Mouse (Mus musculus) lung, embryonic 15.5 days (tissue): ENCODE results near the gene Cdh4. TPM values are rescaled to one million over a fixed set of nuclear protein-coding genes. Genes with fewer than 3 reads are reported as not detected.

Experiments used
- ATAC-seq: fragments of 200-750 bp; cut with Nextera tagmentation; 2 replicates; pipeline ENCODE4 v1.8.0; 2017; ENCODE audit warnings: moderate number of reproducible peaks, borderline replicate concordance; ENCODE audit not compliant: low FRiP score, low TSS enrichment; ENCODE audit errors: extremely low read depth
- H3K27ac ChIP-seq: fragments of 300-500 bp; sonication (generic); 2 replicates; pipeline ENCODE4 v1.5.1; 2015; ENCODE audit warnings: moderate library complexity, mild to moderate bottlenecking, inconsistent platforms
- H3K27me3 ChIP-seq: fragments of 300-500 bp; sonication (generic); 2 replicates; pipeline ENCODE4 v1.6.1; 2015; ENCODE audit warnings: inconsistent platforms
- H3K36me3 ChIP-seq: fragments of 300-500 bp; sonication (generic); 2 replicates; pipeline ENCODE4 v1.6.1; 2015; ENCODE audit warnings: inconsistent platforms
- H3K4me1 ChIP-seq: fragments of 300-500 bp; sonication (generic); 2 replicates; pipeline ENCODE4 v1.6.1; 2015; ENCODE audit warnings: inconsistent platforms
- H3K4me2 ChIP-seq: fragments of 300-500 bp; sonication (generic); 2 replicates; pipeline ENCODE4 v1.6.1; 2015; ENCODE audit warnings: inconsistent platforms, mild to moderate bottlenecking, moderate library complexity
- H3K4me3 ChIP-seq: fragments of 300-500 bp; sonication (generic); 2 replicates; pipeline ENCODE4 v1.5.1; 2015; ENCODE audit warnings: mild to moderate bottlenecking, inconsistent platforms
- H3K9ac ChIP-seq: fragments of 300-500 bp; sonication (generic); 2 replicates; pipeline ENCODE4 v1.6.1; 2015; ENCODE audit warnings: inconsistent platforms
- H3K9me3 ChIP-seq: fragments of 300-500 bp; sonication (generic); 2 replicates; pipeline ENCODE4 v1.6.1; 2016; ENCODE audit warnings: inconsistent platforms
- WGBS: fragments of 180-500 bp; shearing (Covaris S2); methylation state at CpG from one replicate; pipeline ENCODE4 v1.1.7; 2015; 5-methylcytosine and 5-hydroxymethylcytosine counted together
- polyA plus RNA-seq: library from polyadenylated mRNA; unstranded; fragments of >200 nt; fragmentation: Nextera tagmentation; extraction: Ambion mirVana; gene quantifications from 2 replicates; pipeline ENCODE4 v1.2.1, GENCODE M21; 2015

Gene Cdh4
- polyA plus RNA-seq, 1 experiment from 2014 or later = 7.3 TPM

DNA sequence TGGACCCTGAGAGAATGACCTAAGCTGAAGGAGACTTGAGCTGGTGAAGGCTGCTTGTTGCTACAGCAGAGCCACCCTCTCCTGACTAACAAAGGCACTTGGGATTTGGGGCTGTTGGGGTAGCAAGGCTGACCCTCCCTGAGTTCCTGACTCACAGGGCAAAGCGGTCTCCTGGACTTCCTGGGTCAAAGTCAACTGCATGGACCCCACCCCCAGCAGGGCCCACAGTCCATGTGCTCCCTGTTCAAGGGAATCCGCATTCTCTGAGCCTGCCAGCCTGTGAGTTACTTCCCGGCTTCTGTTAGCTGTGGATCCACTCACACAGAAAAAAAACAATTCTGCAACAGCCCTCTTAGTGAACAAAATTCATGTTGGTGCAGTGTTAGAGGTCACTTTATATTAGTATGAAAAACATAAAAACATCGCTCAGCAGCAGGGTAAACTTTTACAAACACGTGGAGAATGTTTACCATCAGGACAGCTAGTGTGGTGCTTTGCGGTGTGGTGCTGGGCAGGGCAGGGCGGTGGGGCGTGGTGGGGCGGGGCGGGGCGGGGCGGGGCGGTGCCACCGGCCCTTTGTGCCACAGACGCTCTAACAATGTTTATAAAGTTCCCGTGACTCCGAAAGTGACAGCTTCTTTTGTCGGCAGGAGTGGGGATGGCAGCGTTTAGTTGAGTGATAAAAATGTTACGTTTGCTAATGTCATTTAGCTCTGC, 219.9 kb downstream of the Cdh4 start:
- Histone ChIP-seq H3K4me1 (peaks cover 9% of the 10 kb centered on the region; the same call in 1 of the 2 replicates), H3K4me2 (peak overlapping the region; percentile 43), H3K9ac (no peak overlapping the region), H3K4me3 (0 out of 2 replicates have a peak overlapping the region, but pooled peaks have one; percentile 4), H3K27me3 (peaks cover 14% of the 10 kb centered on the region), H3K27ac (no peak overlapping the region), H3K9me3 (no peaks in the 10 kb centered on the region), H3K36me3 (no peaks in the 10 kb centered on the region)
- ATAC-seq = no peak; the same call in 1 of the 2 replicates
- WGBS = 3% methylated on average over 20 of the region's 20 CpGs

DNA sequence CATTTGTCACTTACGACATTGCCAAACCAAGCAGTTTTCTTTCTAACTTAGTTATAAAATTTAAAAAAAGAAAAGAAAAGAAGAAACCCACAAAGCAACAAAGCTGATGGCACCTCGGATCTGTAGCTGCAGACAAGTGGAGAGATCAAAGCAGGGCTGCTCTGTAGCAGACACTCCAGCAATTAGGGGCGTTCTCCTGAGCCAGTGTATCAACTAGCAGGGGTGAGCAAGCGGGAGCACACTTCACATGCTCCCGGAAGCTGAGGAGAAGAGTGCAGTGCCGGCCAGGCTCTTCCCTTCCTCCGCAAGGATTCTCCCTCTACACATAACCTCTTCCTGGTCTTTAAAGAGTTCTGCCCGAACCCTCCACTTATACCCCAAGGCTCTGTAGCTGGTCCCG, 220.5 kb downstream of the Cdh4 start:
- H3K27me3 ChIP-seq = peaks cover 14% of the 10 kb centered on the region
- H3K9me3 ChIP-seq = no peaks in the 10 kb centered on the region
- no peaks in the 10 kb centered on the region for H3K36me3 ChIP-seq
- no peak for ATAC-seq
- peak overlapping the region; percentile 43 for H3K4me2 ChIP-seq
- 0 out of 2 replicates have a peak overlapping the region, but pooled peaks have one; percentile 4 for H3K4me3 ChIP-seq
- no peak overlapping the region for H3K9ac ChIP-seq
- WGBS = 9% methylated on average over 9 of the region's 9 CpGs
- H3K4me1 ChIP-seq = peaks cover 9% of the 10 kb centered on the region; the same call in 1 of the 2 replicates
- no peak overlapping the region for H3K27ac ChIP-seq

DNA sequence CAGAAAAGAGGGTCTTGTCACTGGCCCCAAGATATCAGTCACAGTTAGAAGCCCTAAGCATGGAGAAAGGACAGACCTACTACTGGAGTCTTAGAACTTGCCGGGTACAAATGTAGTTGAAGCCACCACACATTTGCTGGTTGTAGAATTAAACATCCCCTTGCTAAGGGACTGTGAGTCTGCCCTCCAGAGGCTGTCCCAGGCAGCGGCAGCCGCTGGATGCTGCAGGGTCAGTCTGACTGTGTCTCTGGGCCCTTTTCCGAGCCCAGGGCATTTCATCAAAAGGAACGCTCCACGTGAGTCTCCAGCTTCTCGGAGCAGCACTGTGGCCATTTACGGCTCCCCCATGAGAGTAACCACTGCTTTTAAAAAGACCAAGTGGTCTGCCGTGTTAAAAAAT, 221.4 kb downstream of the Cdh4 start:
- H3K4me2 ChIP-seq = no peak overlapping the region
- no peaks in the 10 kb centered on the region for H3K9me3 ChIP-seq
- H3K4me1 ChIP-seq = peaks cover 9% of the 10 kb centered on the region; the same call in 1 of the 2 replicates
- 55% methylated on average over 9 of the region's 9 CpGs for WGBS
- H3K9ac ChIP-seq = no peak overlapping the region
- no peak overlapping the region for H3K27ac ChIP-seq
- peaks cover 14% of the 10 kb centered on the region for H3K27me3 ChIP-seq
- H3K36me3 ChIP-seq = no peaks in the 10 kb centered on the region
- no peak overlapping the region for H3K4me3 ChIP-seq
- ATAC-seq = no peak

DNA sequence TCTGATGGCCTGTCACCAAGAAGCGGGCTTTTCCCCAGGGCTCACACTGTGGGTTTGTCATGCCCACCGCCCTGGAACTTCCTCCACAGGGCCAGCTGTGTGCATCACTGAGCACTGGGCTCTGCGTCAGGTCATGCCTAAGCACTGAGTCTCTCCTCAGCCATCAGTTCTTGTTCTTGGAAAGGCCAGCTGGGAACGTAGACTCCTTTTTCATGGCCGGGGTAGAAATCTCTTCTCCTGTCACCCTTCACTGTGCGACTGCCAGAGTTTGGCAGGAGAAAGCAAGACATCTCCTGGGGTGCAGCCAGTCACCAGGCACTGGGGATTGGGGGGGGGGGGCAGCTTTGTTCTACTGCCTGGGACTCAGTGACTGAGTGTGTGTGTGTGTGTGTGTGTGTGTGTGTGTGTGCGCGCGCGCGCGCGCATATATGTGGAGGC, 222.0 kb downstream of the Cdh4 start:
- Histone ChIP-seq H3K9ac (no peak overlapping the region), H3K4me3 (no peak overlapping the region), H3K9me3 (no peaks in the 10 kb centered on the region), H3K36me3 (no peaks in the 10 kb centered on the region), H3K27ac (no peak overlapping the region), H3K4me1 (peaks cover 9% of the 10 kb centered on the region; the same call in 1 of the 2 replicates), H3K4me2 (no peak overlapping the region), H3K27me3 (peaks cover 14% of the 10 kb centered on the region)
- WGBS = 81% methylated on average over 13 of the region's 13 CpGs
- ATAC-seq = peak; percentile 29; the same call in 1 of the 2 replicates

GRCm38 (mm10) chr2:179670689-179671088, 228.5 kb downstream of the Cdh4 start:
- H3K4me1 ChIP-seq = no peaks in the 10 kb centered on the region
- no peak overlapping the region for H3K4me2 ChIP-seq
- no peak overlapping the region for H3K9ac ChIP-seq
- H3K27ac ChIP-seq = no peak overlapping the region
- H3K27me3 ChIP-seq = no peaks in the 10 kb centered on the region
- H3K36me3 ChIP-seq = no peaks in the 10 kb centered on the region
- no peak overlapping the region for H3K4me3 ChIP-seq
- no peaks in the 10 kb centered on the region for H3K9me3 ChIP-seq
- no peak for ATAC-seq
- 70% methylated on average over 10 of the region's 10 CpGs for WGBS

- Histone ChIP-seq H3K36me3 (no peaks in the 10 kb centered on the region), H3K4me2 (no peak overlapping the region), H3K9ac (no peak overlapping the region), H3K4me1 (0 out of 2 replicates have a peak, but pooled peaks cover 2% of the 10 kb centered on the region), H3K9me3 (no peaks in the 10 kb centered on the region), H3K4me3 (no peak overlapping the region), H3K27me3 (no peaks in the 10 kb centered on the region; the same call in 1 of the 2 replicates), H3K27ac (no peak overlapping the region)
- ATAC-seq = no peak
- WGBS = 46% methylated on average over 5 of the region's 5 CpGs
Observed at GRCm38 (mm10) chr2:179679866-179680265, 237.6 kb downstream of the Cdh4 start.

DNA sequence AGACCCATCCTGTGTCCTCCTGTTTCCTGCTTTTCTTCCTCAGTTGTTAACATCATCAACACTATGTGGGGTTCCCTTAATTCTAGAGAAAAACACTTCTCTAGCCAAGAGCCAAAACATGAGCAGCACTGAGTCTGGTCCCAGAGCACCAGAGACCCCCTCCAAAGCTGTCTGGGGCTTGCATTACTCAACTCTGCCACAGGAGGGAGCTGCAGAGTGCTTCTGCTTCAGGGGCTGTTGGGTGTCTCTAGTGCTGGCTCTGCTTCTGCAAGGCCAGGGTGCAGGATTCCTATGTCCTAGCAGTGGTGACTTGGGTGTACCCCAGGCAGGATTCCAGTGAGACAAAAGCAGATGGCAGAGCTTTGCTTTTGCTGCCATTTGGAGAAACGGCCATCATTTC, 239.2 kb downstream of the Cdh4 start:
- 0 out of 2 replicates have a peak, but pooled peaks cover 2% of the 10 kb centered on the region for H3K4me1 ChIP-seq
- H3K9me3 ChIP-seq = no peaks in the 10 kb centered on the region
- H3K27me3 ChIP-seq = no peaks in the 10 kb centered on the region; the same call in 1 of the 2 replicates
- H3K36me3 ChIP-seq = no peaks in the 10 kb centered on the region
- no peak overlapping the region for H3K9ac ChIP-seq
- no peak overlapping the region for H3K4me3 ChIP-seq
- WGBS = 78% methylated on average over 1 of the region's 1 CpGs
- no peak for ATAC-seq
- no peak overlapping the region for H3K27ac ChIP-seq
- H3K4me2 ChIP-seq = no peak overlapping the region

- H3K9ac ChIP-seq = no peak overlapping the region
- H3K9me3 ChIP-seq = no peaks in the 10 kb centered on the region
- ATAC-seq = peak; percentile 41; the same call in 1 of the 2 replicates
- H3K4me3 ChIP-seq = no peak overlapping the region
- 20% methylated on average over 12 of the region's 12 CpGs for WGBS
- H3K27ac ChIP-seq = no peak overlapping the region
- H3K4me1 ChIP-seq = peaks cover 16% of the 10 kb centered on the region; the same call in 1 of the 2 replicates
- no peaks in the 10 kb centered on the region for H3K36me3 ChIP-seq
- no peaks in the 10 kb centered on the region for H3K27me3 ChIP-seq
- H3K4me2 ChIP-seq = no peak overlapping the region
Observed at GRCm38 (mm10) chr2:179687243-179687681, 245.0 kb downstream of the Cdh4 start.

- Histone ChIP-seq H3K27ac (no peak overlapping the region), H3K9me3 (no peaks in the 10 kb centered on the region), H3K27me3 (no peaks in the 10 kb centered on the region), H3K4me2 (no peak overlapping the region), H3K4me3 (no peak overlapping the region), H3K4me1 (peaks cover 14% of the 10 kb centered on the region; the same call in 1 of the 2 replicates), H3K9ac (no peak overlapping the region), H3K36me3 (no peaks in the 10 kb centered on the region)
- ATAC-seq = no peak
- 66% methylated on average over 5 of the region's 5 CpGs for WGBS
Observed at GRCm38 (mm10) chr2:179688976-179689375, 246.7 kb downstream of the Cdh4 start.

GRCm38 (mm10) chr2:179689761-179690160, 247.5 kb downstream of the Cdh4 start:
- no peaks in the 10 kb centered on the region for H3K9me3 ChIP-seq
- no peak overlapping the region for H3K4me3 ChIP-seq
- H3K4me1 ChIP-seq = peaks cover 14% of the 10 kb centered on the region; the same call in 1 of the 2 replicates
- H3K4me2 ChIP-seq = no peak overlapping the region
- H3K27me3 ChIP-seq = no peaks in the 10 kb centered on the region
- ATAC-seq = no peak
- H3K27ac ChIP-seq = peak overlapping the region; percentile 33; the same call in 1 of the 2 replicates
- 33% methylated on average over 3 of the region's 3 CpGs for WGBS
- H3K36me3 ChIP-seq = no peaks in the 10 kb centered on the region
- no peak overlapping the region for H3K9ac ChIP-seq

DNA sequence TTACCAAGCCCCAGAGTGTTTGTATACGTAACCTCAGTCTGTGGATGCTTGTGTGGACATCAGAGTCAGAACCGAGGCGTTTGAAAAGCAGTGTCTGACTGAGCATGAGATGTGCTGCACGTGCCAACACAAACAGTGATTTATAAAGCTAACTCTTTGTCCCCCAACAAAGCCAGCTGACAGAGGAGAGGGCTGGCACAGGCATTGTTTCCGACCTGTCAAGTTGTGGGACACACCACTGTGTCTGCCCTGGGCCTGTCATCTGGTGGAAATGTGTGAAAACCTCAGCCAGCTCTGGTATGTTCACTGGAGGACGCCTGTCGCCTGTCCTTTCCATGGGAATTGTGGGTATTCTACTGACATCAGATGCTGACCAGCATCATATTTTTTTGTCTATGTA, 248.3 kb downstream of the Cdh4 start:
- H3K27ac ChIP-seq = peak overlapping the region; percentile 33; the same call in 1 of the 2 replicates
- 24% methylated on average over 7 of the region's 7 CpGs for WGBS

GRCm38 (mm10) chr2:179694936-179695335, 252.7 kb downstream of the Cdh4 start:
- no peak overlapping the region for H3K27ac ChIP-seq
- no peaks in the 10 kb centered on the region for H3K27me3 ChIP-seq
- 42% methylated on average over 9 of the region's 9 CpGs for WGBS

More for the DNA sequence above, 248.3 kb downstream of the Cdh4 start:
- ATAC-seq = peak; percentile 37; the same call in 1 of the 2 replicates
- Histone ChIP-seq H3K4me3 (no peak overlapping the region), H3K4me2 (no peak overlapping the region), H3K9me3 (no peaks in the 10 kb centered on the region), H3K27me3 (no peaks in the 10 kb centered on the region), H3K9ac (no peak overlapping the region), H3K4me1 (peaks cover 14% of the 10 kb centered on the region; the same call in 1 of the 2 replicates), H3K36me3 (no peaks in the 10 kb centered on the region)

More at GRCm38 (mm10) chr2:179694936-179695335, 252.7 kb downstream of the Cdh4 start:
- no peak overlapping the region for H3K4me3 ChIP-seq
- H3K9me3 ChIP-seq = no peaks in the 10 kb centered on the region
- ATAC-seq = no peak
- peaks cover 7% of the 10 kb centered on the region; the same call in 1 of the 2 replicates for H3K4me1 ChIP-seq
- no peak overlapping the region for H3K4me2 ChIP-seq
- no peaks in the 10 kb centered on the region for H3K36me3 ChIP-seq
- H3K9ac ChIP-seq = no peak overlapping the region
